Mouse (Mus musculus) retina, adult 2 months (tissue): ENCODE results near the gene Cdc42.

ENCODE experiments used
- DNase-seq: peaks from one replicate; pipeline ENCODE4 v3.0.0-alpha.2; 2012; ENCODE audit warnings: low read depth, low spot score

Gene Cdc42

DNA sequence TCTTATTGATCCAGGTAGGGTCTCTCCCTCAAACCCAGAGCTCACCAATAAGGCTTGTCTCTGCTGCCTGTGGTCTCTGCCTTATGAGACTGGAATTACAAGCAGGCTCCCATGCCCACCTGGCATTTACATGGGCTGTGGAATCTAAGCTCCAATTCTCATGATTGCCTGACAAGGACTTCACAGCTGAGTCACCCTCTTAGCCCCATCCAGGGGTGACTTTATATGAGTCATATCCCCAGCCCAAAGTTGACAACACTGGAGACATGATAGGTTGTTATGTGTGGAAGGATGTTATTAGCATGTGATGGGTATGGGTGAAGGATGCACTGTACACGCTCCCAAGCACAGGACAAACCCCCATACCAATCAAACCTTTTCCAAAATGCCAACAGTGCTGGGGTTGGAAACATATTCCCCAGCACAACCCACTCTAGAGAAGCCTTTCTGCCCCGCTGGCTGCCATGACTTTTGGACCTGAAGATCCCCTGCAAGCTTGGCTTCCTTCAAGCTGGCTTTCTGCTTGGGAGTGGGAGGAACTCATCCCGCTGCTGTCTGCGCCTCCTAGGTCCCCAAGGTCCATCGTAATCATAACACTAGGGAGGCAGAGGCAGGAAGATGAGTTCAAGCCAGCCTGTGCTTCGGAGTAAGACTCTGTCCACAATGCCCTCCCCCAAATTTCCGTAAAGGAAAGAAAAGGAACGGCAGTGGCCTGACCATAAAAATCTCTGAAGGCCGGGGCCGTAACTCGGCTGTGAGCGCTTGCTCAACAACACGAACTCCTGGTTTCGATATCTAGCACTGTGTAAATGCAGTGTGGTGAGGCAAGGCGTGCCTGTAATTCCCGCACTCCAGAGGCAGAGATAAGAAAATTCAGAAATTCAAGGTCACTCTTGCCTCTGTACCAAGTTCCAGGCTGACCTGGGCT lies 14.3 kb upstream of the Cdc42 start:
- no peak for DNase-seq

DNA sequence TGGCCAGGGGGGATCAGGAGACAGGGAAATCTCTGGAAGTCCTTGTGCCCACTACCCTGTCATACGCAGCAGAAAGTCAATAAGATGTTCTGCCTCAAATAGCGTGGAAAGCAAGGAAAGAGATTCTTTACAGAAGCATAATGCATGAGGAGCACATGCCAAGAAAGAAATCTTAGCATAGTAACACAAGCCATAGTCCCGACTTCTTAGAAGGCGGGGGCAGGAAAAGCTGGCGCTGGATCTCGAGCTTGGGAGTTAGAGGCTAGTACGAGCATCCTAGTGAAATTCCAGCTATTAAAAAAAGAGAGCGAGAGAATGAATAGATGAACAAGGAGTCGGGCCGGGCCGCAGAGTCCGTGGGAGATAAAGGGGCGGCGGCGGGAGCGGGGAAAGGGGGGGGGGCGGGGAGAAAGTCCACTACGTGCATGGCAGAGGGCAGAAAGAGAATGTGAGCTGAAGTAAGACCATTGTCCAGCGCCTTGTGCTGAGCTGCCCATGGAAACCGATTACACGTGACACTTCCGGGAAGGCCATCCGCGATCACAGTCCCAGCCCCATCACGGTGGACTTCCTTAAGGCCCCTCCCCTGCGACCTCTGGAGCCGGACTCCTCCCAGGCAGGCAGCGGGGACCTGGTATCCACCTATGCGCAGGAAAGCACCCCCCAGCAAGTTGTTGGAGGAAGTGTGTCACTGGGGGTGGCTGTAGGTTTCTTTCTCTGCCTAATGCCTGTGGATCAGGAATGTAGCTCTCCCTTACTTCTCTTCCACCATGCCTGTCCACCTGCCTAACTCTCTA lies 12.6 kb upstream of the Cdc42 start:
- no peak for DNase-seq

DNA sequence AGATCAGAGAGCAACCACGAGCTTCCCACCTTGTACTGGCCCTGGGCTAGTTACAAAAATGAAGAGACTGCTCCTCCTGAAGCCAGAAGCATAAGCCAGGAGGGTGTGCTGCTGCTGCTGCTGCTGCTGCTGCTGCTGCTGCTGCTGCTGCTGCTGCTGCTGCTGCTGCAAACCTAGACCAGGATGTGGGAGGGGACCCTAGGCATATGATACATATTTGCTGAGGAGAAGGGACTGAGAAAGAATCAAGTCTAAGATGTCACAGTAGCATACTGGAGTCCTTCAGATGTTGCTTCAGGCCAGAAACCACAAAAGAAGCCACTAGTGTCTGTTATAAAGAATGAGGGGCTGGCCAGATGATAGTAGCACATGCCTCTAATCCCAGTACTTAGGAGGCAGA lies 10.7 kb upstream of the Cdc42 start:
- DNase-seq = no peak

DNA sequence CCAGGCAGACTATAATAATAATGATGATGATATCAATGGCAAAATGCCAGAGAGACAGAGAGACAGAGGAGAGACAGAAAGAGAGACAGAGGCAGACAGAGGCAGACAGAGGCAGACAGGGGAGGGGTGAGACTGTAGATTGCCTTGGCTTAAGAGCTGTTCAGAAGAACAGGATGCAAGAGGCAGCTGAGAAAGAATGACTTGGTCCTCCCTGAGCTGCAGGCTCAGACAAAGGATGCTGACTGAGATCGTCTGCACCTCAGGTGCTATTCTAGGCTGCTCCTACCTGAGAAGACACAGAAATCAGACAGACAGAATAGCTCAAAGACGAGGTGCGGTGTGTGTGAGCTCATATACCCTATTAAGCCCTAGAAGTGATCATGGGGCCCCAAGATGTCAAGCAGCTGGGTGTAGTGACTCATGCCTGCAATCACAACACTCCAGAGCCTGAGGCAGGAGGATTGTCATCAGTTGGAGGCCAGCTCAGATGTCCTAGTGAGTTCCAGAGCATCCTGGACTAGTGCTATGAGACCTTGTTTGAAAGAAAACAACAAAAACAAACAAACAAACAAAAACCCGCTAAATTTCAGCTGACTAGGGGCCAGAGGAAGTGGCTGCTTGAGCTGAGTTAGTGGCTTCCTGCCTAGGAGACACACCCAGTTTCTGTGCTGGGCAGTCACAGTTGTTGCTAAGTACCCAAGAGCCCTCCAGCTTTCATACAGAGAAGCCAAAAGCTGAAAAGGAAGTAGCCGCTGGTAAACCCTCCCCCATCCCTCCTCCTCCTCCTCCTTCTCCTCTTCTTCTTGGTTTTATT lies 10.0 kb upstream of the Cdc42 start:
- DNase-seq = no peak

DNA sequence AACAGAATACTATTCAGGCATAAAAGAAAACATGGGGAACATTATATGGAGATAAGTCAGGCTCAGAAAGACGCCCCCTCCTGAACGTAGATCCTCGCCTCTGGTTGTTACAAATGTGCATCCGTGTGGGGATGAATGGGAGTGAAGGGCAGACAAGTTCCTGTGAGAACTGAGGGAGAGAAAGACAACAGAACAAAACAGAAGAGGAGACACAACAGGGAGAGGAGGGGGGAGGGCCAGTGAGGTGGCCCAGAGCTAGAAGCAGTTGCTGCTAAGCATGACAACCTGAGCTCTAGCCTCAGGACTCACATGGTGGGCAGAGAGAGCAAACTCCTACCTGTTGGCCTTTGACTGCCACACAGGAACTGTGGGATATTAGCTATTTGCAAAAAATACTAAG lies 8.6 kb upstream of the Cdc42 start:
- DNase-seq = no peak

DNA sequence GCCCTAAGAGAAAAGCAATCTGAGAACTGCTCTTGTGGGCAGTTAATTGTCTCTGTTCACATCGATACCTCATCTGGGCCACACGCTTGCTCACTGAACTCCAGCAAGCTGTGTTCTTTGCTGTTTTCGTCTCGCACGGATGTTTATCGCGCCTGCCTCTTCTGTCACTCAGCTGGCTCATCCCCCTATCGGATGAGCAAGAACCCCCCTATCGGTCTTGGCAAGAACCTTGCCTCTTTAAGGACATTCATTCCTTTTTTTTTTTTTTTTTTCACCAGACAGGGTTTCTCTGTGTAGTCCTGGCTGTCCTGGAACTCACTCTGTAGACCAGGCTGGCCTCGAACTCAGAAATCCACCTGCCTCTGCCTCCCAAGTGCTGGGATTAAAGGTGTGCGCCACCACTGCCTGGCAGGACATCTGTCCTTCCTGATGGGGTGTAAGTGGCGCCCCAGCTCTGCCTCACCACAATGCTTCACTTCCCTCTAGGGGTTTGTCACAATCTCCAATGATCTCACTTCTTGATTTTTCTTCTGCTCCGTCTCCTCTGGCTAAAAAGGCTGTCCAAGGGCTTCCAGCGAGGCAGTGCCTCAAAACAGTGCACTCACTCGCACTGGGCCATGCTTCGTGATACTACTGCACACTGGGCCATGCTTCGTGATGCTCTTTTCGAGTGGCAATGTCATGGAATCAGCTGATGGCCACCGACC lies 8.0 kb upstream of the Cdc42 start:
- no peak for DNase-seq

DNA sequence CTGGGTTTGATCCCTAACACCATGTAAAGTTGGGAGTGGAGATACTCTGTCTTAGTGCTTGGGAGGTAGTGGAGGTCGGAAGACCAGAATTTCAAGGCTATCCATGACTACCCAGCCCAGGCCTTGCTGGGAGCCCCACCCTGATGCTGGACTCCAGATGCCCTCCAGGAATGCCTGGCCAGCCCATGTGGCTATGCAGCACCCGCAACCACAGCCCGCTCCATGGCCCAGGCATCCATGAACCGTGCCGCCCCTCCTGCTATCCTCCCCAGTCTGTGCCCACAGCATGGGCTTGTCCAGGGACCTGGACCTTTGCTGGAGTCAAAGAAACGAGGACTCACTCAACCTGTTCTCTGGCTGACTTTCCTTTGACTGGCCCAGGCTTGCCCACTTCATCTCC lies 7.3 kb upstream of the Cdc42 start:
- DNase-seq = no peak

DNA sequence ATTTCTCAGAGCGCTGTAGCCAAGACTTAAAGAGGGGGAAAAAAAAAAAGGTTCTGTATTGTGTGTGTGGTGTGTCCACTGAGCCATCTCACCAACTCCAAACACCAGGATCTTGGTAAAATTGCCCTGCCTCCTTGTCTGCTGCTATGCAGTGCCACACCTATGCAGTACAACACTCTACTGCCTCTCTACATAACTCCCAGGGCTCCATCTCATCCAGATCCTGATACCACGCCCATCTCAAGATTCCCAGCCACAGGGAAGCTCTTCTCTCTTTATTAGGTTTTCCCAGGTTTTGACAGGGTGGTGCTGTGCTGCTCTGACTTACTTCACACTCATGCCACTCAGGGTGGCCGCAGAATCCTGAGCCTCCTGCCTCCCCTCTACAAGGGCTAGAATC lies 3.5 kb upstream of the Cdc42 start:
- DNase-seq = no peak

DNA sequence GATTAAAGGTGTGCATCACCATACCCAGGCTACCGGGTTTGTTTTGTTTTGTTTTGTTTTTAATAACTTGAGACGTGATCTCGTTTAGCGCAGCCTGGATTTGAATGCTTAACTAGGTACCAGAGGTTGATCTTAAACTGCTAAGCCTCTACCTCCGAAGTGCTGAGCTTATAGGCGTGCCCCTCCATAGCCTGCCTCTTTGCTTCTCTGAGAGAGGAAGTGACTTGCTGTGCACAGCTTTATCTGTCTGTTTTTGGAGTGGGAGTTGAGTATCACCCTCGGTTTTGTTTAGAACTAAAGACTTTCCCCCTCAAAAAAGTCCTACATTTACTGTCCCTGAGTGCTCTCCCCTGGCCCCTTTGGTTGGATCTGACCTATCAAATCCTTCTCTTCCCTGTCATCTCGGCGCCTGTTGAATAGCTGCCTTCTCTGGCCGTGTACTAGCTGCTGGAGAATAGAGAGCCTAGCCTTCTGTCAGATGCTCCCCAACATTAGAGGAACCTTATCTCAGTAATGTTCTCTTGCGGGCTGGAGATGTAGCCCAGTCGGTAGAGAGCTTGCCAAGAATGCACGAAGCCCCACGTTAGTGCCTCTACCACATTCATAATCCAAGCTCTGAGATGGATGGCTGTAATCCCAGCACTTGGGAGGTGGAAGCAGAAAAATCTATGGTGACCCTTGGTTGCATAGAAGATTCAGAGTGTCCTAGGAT lies 927 bp upstream of the Cdc42 start:
- no peak for DNase-seq

DNA sequence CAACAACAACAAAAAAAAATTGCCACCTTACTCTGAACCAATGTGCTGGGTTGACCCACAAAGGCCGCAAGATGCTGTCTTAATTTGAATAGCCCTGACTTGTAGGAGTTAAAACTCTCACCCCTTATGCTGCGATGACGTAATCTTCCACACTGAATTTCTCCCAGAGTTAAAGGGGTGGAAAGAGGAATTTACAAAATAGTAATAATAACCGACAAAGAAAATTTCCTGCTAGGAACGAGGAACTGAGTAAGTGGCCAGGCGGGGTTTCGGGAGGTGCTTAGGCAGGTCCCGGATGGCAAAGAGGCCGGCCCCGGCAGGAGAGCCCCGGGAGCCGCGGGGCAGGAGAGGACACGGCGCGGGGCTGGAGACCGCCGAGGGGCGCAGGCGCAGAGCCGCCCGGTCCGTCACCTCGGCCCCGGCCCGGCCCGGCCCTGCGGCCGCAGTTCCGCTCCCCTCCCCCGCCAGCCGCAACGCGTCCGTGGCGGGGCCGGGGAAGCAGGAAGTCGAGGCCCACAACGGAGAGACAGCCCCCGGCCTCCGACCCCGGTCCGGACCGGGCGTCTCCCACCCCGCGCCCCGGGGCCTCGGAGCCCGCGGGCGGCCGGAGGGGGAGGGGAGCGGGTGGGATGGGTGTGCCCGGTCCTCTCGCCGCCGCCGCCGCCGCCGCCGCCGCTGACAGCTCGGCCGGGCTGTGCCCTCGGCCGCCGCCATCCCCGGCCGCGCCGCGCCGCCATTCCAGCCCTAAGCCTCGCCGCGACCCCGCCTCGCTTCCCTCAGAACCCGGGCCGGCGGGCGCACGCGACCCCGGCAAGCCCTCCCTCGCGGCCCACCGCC lies 628 bp downstream of the Cdc42 start:
- no peak for DNase-seq

DNA sequence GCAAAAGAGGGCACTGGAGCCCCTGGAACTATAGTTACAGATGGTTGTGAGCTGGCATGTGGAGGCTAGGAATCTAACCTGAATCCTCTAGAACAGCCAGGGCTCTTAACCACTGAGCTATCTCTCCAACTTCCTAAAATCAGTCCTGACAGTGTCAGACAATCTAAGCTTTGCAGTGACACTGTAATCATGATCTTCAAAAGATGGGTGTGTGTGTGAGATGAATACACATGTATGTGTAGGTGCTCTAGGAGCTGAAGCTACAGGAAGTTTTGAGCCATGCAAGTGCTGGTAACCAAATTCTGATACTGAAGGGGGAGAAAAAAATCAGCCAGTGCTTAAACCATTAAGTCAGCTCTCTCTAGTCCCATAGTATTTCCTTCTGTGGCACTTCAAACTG lies 6.9 kb downstream of the Cdc42 start:
- no peak for DNase-seq

DNA sequence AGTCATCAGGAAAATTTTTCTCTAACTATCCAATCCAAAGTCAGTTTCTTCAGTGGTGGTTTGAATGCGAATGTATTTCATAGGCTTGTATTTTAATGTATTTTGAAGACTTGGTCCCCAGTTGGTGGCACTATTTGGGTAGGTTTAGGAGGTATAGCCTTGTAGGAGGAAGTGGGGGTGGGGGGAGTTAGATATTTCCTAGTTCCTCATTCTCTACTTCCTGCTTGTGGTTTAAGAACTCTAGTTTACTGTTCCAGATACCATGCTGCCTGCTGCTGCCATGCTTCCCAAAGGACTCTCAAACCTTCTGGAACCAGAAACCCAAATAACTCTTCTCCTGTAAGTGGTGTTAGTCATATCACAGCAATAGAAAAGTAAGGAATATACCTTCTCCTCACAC lies 11.7 kb downstream of the Cdc42 start:
- DNase-seq = no peak

DNA sequence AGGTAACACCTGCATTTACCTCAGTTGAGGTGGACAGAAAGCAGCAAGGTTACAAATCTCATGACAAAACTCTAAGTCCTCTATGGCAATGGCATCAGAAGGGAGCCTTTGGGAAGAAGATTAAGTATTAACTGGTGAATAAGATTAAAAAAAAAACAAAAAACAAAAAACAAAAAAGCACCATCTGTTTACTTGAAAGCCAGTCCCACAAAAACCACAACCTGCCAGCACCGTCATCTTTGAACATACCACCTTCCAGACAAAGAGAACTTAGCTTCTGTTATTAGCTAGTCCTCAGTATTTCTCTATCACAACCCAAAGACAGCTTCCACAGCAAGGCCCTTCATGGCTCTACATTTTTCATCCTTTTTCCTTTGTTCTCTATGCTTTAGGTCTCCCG lies 12.4 kb downstream of the Cdc42 start:
- DNase-seq = no peak

DNA sequence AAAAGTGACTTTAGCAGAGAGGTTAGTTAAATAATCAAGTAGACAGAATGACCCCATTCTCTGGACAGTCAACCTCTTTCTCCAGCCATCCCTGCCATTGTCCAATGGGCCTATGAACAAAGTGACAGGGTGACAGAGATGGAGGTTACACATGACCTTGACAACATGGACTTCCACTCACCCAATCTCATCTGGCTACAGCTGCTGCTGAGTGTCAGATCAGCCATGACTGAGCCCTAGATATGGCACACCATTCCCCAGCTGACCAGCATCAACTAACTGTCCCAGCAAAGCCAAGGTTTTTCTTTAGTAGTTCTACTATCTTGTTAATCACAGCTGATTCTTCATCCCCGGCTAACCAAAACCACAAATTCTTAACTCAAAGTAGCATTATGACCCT lies 14.7 kb downstream of the Cdc42 start:
- DNase-seq = no peak

DNA sequence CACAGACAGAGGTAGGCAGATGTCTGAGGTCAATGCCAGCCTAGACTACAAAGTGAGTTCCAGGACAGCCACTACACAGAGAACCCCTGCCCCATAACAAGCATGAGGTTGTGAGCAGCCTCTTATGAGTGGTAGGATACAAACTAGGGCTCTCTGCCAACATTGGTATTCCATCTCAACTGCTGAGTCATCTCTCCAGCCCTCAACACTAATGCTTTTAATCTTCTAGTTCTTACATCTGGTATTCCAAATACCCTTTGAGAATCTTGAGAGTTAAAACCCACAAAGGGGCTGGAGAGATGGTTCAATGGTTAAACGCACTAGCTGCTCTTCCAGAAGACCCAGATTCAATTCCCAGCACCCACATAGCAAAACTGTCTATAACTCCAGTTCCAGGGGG lies 18.1 kb downstream of the Cdc42 start:
- no peak for DNase-seq

DNA sequence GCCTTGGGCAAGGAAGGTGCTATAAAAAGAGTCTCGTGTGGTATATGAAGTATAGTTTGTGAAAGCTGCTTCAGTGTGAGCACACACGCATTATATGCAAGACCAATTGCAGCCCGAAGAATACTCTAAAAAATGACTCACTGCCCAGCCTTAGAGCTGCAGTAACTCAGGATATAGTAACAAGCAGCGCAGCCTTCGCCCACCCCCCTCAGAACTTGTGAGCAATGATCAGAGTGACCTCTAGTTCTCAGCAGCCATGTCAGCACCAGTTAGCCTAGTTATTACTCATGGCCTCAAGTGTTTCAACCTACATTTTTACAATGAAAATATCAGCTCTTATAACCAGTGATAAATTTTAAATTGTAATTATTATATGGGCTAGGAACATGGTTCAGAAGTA lies 21.1 kb downstream of the Cdc42 start:
- no peak for DNase-seq

DNA sequence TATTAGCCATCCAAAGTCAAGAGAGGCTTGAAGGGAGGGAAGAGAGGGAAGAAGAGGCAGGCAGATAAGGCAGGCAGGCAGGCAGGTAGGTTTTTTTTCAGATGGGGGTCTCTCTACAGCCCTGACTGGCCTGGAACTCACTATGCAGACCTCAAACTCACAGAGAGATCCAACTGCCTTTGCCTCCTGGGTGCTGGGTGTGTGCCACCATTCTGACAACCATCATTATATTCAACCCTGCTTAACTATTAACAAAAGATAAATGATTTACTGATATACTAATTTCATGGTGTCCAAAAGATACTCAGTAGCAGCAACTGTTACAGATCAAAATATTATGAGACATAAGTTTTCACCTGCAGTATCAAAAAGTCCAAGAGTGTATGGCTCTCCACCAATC lies 25.5 kb downstream of the Cdc42 start:
- DNase-seq = no peak

DNA sequence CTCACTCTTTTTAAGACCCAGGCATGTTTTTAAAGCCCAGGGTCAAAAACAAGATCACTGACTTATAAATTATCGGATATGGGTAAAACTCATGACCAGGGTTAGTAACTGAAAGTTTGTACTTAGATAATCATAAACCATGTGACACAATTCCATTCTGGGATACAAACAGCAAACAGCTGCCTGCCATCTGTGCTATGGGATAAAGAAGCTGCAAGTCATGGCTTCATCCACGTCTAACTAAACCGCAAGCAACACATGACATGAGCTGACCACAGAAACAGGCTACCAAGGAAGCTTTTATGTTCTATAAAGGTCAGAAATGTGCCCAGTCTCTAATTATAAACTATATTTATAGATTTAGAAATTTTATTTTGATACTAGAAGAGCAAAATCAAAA lies 31.0 kb downstream of the Cdc42 start:
- DNase-seq = no peak

DNA sequence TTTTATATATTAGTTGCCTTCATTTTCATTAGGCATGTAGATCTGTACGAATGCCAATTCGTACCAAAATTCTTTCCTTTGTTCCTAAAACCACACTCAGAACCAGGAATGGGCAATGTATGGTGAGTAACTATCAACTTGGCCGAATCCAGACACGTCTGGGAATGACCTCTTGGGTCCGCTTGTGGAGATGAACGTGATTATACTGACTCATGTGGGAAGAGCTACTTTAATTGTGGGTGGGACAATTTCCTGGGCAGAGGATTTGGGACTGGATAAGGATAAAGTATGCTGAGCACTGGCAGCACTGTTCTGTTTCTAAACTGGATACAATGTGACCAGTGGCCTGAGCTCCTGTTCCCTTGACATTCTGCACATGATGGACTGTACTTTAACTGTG lies 32.6 kb downstream of the Cdc42 start:
- DNase-seq = no peak
